Mouse (Mus musculus) frontal cortex, adult 2 months (tissue): ENCODE measurements at regions not wholly inside any gene's neighbourhood (a gene's known extent, or its start where the extent isn't known, plus 50 kb on each side); places are given as distances from the start of the nearest gene placed in this dataset.

Experiments used
- DNase-seq, 2 experiments: peaks; one replicate each; pipeline ENCODE4 v3.0.0; 2022; ENCODE audit warnings: low spot score in 1 of 2; ENCODE audit errors: extremely low spot score in 1 of 2

DNA sequence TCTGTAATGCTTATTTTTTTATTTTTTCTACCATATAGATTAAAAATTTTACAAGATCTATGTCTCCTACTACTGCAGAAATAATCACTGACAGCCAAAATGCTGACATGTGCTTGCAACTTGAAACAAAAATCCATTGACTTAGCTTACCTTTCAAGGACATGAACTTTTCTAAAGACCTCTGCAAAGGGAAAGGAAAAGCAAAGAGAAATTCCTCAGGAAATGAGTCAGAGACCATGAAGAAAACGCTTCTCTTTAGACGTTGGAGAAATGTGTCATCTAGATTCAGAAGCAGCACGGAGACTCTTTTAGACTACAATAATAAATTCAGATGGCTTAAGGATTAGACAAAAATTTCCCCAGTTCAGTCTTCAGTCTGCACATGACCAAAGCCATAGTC lies 2188.6 kb upstream of the Tenm3 start:
- DNase-seq: no peak

DNA sequence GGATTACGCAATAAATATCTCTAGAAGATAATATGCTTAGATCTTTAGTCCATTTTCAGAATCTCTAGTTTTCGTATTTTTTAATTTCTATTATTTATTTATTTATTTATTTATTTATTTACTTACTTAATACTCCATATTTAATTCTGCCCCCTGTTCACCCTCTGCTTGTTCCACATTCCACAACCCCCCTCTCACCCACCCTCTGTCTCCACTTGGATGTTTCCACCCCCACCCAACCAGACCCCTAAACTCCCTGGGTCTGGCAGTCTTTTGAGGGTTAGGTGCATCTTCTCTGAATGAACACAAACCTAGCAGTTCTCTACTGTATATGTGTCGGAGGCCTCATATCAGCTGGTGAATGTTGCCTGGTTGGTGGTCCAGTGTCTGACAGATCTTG lies 2166.8 kb upstream of the Tenm3 start:
- DNase-seq: no peak

DNA sequence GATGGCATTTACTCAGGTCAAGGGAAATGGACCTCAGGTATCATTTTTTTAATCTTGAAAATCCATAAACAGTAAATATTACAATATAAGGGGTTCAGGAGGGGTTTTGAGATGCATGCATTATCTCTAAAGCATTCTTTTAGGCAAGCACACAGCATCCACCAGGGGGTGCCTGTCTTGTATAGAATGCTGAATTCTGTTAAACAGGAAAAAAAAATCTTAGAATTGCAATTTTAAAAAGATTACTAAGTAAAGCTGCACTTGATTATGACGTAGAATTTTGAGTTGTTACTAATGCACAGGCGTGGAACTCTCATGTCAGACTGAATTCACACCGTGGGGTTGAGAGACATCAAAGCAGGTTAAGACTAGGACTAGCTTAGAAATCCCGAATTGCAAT lies 2123.6 kb upstream of the Tenm3 start:
- DNase-seq: peak in 1 of 2 experiments; percentile 60

DNA sequence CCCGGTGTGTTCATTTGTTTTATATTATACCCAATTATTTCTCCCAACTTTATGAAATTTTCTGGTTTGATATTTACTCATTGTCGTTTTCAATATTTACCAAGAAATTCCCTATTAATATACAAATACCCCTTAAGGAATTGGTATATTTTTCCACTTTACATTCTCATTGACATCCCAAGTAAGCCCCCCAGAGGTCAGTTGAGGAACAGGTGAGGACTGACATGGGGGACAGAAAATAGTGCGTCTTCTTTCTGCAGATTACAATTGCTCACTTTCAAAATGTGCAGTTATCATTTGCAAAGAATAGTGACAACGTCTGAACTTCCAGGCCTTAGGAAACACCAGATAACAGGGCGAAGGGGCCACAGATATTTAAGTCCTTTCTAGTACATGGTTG lies 2073.8 kb upstream of the Tenm3 start:
- no peak for DNase-seq

DNA sequence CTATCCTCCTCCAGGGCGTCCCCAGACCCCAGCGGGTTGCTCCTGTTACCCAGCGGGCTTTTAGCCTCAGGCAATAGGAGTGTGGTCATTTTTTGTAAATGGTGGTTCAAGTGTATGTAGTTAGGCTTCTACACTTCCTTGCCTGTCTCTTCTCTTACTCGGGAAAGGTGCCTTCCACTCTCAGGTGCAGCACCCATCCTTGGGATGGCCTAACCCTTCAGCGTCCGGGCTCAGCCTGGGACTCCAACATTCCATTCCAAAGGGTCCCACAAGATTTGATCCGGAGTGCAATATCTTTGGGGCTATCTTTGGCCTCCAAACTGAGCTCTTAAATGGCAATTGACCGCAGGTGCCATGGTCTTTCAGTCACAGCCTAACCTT lies 2073.0 kb upstream of the Tenm3 start:
- no peak for DNase-seq

DNA sequence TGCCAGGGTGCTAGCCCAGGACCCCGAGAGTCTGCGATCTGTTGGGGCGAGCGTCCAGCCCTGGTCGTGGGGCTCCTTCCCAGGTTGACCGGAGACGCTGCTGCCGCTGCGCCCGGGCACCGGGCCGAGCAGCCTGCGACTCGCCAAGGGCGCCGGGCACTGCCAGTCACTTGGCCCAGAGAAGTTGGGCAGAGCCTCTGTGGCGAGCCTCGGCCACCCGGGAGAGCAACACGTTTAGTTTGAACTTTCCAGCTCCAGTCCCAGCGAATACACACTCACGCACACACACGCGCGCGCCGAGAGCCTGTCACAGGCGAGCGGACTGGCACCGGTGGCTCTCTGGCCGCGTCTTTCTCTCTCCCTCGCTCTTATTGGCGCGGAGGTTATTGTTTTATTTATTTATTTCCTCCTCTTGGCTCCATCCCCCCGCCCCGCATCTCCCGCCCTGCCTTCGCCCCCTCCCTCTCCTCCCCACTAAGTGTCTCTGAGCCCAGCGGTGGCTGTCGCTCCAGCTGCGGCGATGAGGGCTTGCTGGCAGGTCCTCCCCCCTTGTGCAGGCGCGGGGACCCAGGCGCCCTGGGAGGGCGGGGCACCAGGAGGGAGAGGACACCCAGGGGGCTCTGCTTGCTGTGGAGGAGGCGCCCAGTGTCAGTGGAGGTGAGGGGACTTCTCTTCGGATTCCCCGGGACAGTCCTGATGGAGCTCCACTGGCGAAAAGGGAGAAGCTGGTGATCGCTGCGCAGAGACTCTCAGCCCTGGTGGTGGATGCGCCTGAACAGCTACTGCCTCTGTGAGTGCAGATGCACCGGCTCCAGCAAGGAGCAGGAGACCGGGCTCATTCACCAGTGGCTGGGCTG lies 2072.4 kb upstream of the Tenm3 start:
- peak; percentile 2 to 63 for DNase-seq

DNA sequence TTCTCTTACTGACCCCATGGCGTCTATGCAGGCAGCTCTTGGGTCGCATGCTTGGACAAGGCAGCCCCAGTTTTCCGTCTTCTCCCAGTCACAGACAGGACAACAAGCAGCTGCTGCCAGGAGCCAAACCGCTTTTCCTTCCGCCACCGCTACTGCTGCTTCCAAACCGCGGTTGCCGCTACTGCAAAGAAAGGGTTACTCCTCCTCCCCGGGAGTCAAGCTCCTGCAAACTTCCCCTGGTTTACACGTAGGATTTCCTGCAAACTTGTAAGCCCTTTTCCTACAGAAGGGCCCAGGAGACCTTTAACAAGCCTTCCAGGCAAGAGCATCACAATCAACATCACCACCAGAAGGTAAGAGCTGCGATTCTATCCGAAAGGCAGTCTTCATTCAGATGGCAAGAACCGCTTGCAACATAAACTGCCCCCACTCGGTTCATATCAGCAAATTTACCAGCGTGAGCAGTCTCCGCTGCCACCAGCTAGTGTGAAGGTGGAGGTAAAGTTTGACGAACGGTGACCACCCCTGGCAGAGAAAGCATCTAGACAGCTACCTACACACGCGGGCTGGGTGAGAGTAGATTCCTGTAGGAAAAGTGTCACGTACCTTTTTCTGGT lies 2071.6 kb upstream of the Tenm3 start:
- DNase-seq: peak in 1 of 2 experiments; percentile 26

DNA sequence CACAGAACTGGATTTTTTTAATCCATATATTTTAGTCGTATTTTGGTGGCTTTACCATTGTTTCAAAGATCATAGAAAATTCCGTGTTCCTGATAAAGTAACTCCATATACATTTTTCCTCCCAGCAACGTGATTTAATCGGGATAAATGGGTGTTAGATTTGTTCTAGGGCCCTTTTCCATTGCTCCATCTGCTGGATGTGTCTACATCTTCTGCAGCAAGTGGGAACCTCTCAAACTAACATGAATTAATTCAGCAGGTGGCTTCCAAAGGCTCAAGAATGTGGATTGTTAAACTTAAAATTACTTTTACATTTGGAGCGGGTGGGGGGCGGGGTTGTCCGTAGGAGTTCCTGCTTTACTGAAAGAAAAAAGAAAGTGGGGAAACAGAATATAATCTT lies 2070.9 kb upstream of the Tenm3 start:
- DNase-seq: peak in 1 of 2 experiments; percentile 28

DNA sequence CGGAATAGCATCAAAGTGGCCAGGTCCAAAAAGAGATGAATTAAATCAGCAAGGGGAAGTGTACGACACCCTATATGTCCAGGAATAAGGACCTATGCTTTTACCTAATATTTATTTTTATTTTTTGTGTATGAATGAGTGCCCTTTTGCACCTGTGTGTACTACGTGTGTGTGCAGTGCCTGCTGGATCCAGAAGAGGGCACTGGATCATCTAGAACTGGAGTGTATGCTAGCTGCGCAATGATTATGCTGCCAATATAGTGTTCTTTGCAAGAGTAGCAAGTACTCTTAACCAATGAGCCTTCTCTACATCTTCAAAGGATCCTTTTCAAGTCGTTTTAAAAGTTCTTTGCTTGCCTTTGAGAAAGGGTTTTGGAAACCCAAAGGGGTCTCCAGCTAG lies 2034.4 kb upstream of the Tenm3 start:
- no peak for DNase-seq
